ENCODE assay signal across 8 mouse cellular contexts in genomic region chr16:4643670-4644419, GRCm38 (mm10). TPM values are rescaled to one million over a fixed set of nuclear protein-coding genes. Genes with fewer than 3 reads are reported as not detected.
A peak's percentile ranks its signal among the peaks of the same experiment; 100 is the strongest.
DNase-seq lines count a peak whose midpoint lies in the region.

No protein-coding gene starts in this region.

- intact Hi-C loops in left cerebral cortex, postnatal 14 days (cut with DNase I) = no loop called here

- DNase-seq in adrenal gland, adult 2 months = peak; percentile 92
- peak; percentile 88 to 92 for DNase-seq in cerebellum, postnatal 10 days
- peak; percentile 59 to 77 for DNase-seq in gastrocnemius, postnatal 4 days (ENCODE audit: low spot score in 2 of 2)
- DNase-seq in kidney, adult 18-20 months = peak; percentile 87
- peak; percentile 81 to 85 for DNase-seq in left cerebral cortex, postnatal 14 days (ENCODE audit: low spot score in 2 of 2)
- peak; percentile 67 for DNase-seq in ovary, postnatal 10 days (ENCODE audit: low spot score)
- DNase-seq in thymus, postnatal 14 days = no peak
- DNase-seq in liver = no peak

RNA-seq across cellular contexts. Expression of gene Dnaja3, which starts 4.1 kb away (rescaled TPM):
- 100 to 1,000 TPM; 122 to 148 TPM for total RNA-seq in adrenal gland, adult 2 months (2021)
- polyA plus RNA-seq in adrenal gland, adult 2 months (2012; rRNA removed) = 33.2 and 37.5 TPM in 2 replicates
- 10 to 100 TPM; 61.8 to 62.1 TPM for total RNA-seq in gastrocnemius, postnatal 4 days (2021)
- total RNA-seq in left cerebral cortex, postnatal 14 days (2021) = 10 to 100 TPM; 63.6 to 65.9 TPM

RNA-seq across cellular contexts. Expression of gene Vasn, which starts 4.1 kb away (rescaled TPM):
- 10 to 100 TPM in 1 of 2 experiments, 1 to 10 TPM in 1; 8.4 to 15.4 TPM for total RNA-seq in adrenal gland, adult 2 months (2021)
- polyA plus RNA-seq in adrenal gland, adult 2 months (2012; rRNA removed) = 28.1 and 30.9 TPM in 2 replicates
- 10 to 100 TPM; 11.7 to 15.1 TPM for total RNA-seq in gastrocnemius, postnatal 4 days (2021)
- total RNA-seq in left cerebral cortex, postnatal 14 days (2021) = 10 to 100 TPM in 1 of 2 experiments, 1 to 10 TPM in 1; 8.3 to 10.9 TPM

RNA-seq across cellular contexts. Expression of gene Pam16, which starts 19.1 kb away (rescaled TPM):
- 100 to 1,000 TPM; 104 to 111 TPM for total RNA-seq in adrenal gland, adult 2 months (2021)
- polyA plus RNA-seq in adrenal gland, adult 2 months (2012; rRNA removed) = 16.0 and 33.4 TPM in 2 replicates
- 10 to 100 TPM; 77.1 TPM for total RNA-seq in gastrocnemius, postnatal 4 days (2021)
- total RNA-seq in left cerebral cortex, postnatal 14 days (2021) = 10 to 100 TPM; 81.6 to 82.8 TPM

RNA-seq across cellular contexts. Expression of gene Coro7, which starts 35.7 kb away (rescaled TPM):
- 10 to 100 TPM; 27.3 to 35.5 TPM for total RNA-seq in adrenal gland, adult 2 months (2021)
- polyA plus RNA-seq in adrenal gland, adult 2 months (2012; rRNA removed) = 58.0 and 60.3 TPM in 2 replicates
- total RNA-seq in gastrocnemius, postnatal 4 days (2021) = 10 to 100 TPM; 27.3 to 28.5 TPM
- total RNA-seq in left cerebral cortex, postnatal 14 days (2021) = 10 to 100 TPM; 81.1 to 93.9 TPM

RNA-seq across cellular contexts. Expression of gene Glis2, which starts 49.3 kb away (rescaled TPM):
- 10 to 100 TPM; 17.3 to 27.4 TPM for total RNA-seq in adrenal gland, adult 2 months (2021)
- polyA plus RNA-seq in adrenal gland, adult 2 months (2012; rRNA removed) = 28.9 and 29.3 TPM in 2 replicates
- total RNA-seq in gastrocnemius, postnatal 4 days (2021) = 10 to 100 TPM; 41.4 to 45.9 TPM
- total RNA-seq in left cerebral cortex, postnatal 14 days (2021) = 10 to 100 TPM; 16.3 to 18.0 TPM

Comparison
In these comparisons a context has a peak if more than half of its experiments do, and no peak if none do; other contexts are left out.
1. DNase-seq: peak in adrenal gland, adult 2 months (single experiment), cerebellum, postnatal 10 days (2 of 2), gastrocnemius, postnatal 4 days (2 of 2), kidney, adult 18-20 months (single experiment), left cerebral cortex, postnatal 14 days (2 of 2) and ovary, postnatal 10 days (single experiment); none in thymus, postnatal 14 days (single experiment) and liver (single experiment).